Mouse (Mus musculus) C2C12 (cell line): Measurements from ENCODE around the gene Rgs10.

Experiments
- CEBPB ChIP-seq: IDR thresholded peaks from one replicate; pipeline ENCODE4 v1.6.1; 2011; ENCODE audit warnings: low read depth, mild to moderate bottlenecking, control low read depth, moderate library complexity
- CTCF ChIP-seq: IDR thresholded peaks from one replicate; pipeline ENCODE4 v1.5.1; 2011; ENCODE audit not compliant: control insufficient read depth, insufficient read depth, insufficient read length
- FOSL1 ChIP-seq: IDR thresholded peaks from one replicate; pipeline ENCODE4 v1.8.0; 2011; ENCODE audit warnings: mild to moderate bottlenecking, low read length; ENCODE audit not compliant: poor library complexity, insufficient read depth, severe bottlenecking
- MAX ChIP-seq: IDR thresholded peaks from one replicate; pipeline ENCODE4 v1.6.1; 2011; ENCODE audit warnings: mild to moderate bottlenecking, control low read depth
- MYOD1 ChIP-seq: IDR thresholded peaks from one replicate; pipeline ENCODE4 v1.6.1; 2011; ENCODE audit warnings: low read depth; ENCODE audit not compliant: control insufficient read depth, insufficient read length
- MYOG ChIP-seq: IDR thresholded peaks from one replicate; pipeline ENCODE4 v1.6.1; 2011; ENCODE audit not compliant: control insufficient read depth, insufficient read length; ENCODE audit errors: extremely low read depth
- USF1 ChIP-seq: IDR thresholded peaks from one replicate; pipeline ENCODE4 v1.6.1; 2011; ENCODE audit warnings: low read depth, mild to moderate bottlenecking, control low read depth, moderate library complexity

- TF ChIP-seq CTCF = no peak
- no peak for TF ChIP-seq MAX
- no peak for TF ChIP-seq MYOD1
- TF ChIP-seq MYOG = no peak
- no peak for TF ChIP-seq USF1
- no peak for TF ChIP-seq CEBPB
- TF ChIP-seq FOSL1 = no peak
Observed at GRCm38 (mm10) chr7:128422491-128422890, 3.9 kb upstream of the Rgs10 start.
